In the genomic region with DNA sequence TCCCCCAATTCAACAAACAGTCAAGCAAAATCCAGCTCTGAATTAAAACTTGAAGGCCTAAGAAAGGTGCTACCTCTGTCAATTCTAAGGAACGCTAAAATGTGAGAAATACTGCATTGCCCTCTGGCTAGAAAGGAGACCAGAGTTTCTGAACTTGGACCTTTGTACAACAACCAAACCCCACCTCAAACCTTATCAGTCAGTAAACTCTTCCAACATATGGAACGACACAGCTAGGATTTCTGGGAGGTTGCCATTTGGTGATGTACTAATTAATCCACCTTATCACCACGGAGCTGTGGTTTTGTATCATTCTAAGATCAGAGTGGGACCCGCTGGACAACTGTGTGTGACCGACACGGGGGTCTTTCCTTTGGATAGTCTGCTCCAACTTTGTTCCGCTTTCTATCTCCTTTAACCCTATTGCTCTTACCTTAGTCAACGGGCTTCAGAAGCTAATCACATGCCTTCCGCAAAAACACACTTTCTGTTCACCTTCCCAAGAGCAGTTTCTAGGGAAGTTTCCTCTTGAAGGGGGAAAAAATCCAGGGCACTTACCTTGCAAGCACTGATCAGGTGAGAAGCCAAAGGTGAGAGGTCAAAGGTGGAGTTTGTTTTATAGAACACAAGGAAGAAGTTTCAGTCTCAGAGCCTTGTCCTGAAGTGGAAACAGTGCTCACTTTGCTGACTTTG, we compare ENCODE assay signal across 14 mouse cellular contexts. TPM values are rescaled to one million over a fixed set of nuclear protein-coding genes. Genes with fewer than 3 reads are reported as not detected.
DNase-seq lines count a peak whose midpoint lies in the region; ATAC-seq and TF ChIP-seq lines count a peak whose summit lies in the region.
"Had no signal": no experiment of that assay in that cellular context is flagged by ENCODE, and none has a peak within 500 bp of the region (broad histone marks: within the 10 kb centered on the region; RNA-seq: fewer than 3 reads in every experiment).

No protein-coding gene starts in this region.

- H3K27ac ChIP-seq in heart, embryonic 12.5 days (ENCODE audit: poor library complexity, severe bottlenecking), result no peak overlapping the region
- peak overlapping the region; percentile 53 for H3K27ac ChIP-seq in liver, adult 2 months (replicated peaks; ENCODE audit: insufficient read depth, low read depth, low read length)
- no peak overlapping the region for H3K27ac ChIP-seq in liver, embryonic 11.5 days (ENCODE audit: low read depth, low read length)
- no peak overlapping the region for H3K27ac ChIP-seq in bone marrow macrophage, adult 2 months (ENCODE audit: insufficient read depth, low read depth, low read length)
- 0 out of 2 replicates have a peak overlapping the region, but pooled peaks have one; percentile 4 for H3K27ac ChIP-seq in liver, embryonic 16.5 days (ENCODE audit: low read length)
- H3K27ac ChIP-seq: hindbrain, embryonic 13.5 days; midbrain, embryonic 15.5 days; neural tube, embryonic 13.5 days had no signal

- H3K9ac ChIP-seq in heart, embryonic 12.5 days, result no peak overlapping the region
- peak overlapping the region; percentile 75 for H3K9ac ChIP-seq in liver, adult 2 months (ENCODE audit: low read depth, low read length)
- no peak overlapping the region for H3K9ac ChIP-seq in liver, embryonic 11.5 days (ENCODE audit: low read depth, low read length)
- no peak overlapping the region for H3K9ac ChIP-seq in liver, embryonic 16.5 days (ENCODE audit: low read depth, low read length)
- H3K9ac ChIP-seq: hindbrain, embryonic 13.5 days; midbrain, embryonic 15.5 days; neural tube, embryonic 13.5 days had no signal

- H3K4me3 ChIP-seq in heart, embryonic 12.5 days, result no peak overlapping the region
- peak overlapping the region; percentile 74 for H3K4me3 ChIP-seq in liver, adult 2 months (ENCODE audit: insufficient read depth, low read depth, low read length)
- no peak overlapping the region for H3K4me3 ChIP-seq in liver, embryonic 11.5 days (ENCODE audit: low read depth, low read length)
- H3K4me3 ChIP-seq in bone marrow macrophage, adult 2 months (ENCODE audit: insufficient read depth, low read length), result peak overlapping the region; percentile 21; the same call in 1 of the 2 replicates
- H3K4me3 ChIP-seq in liver, embryonic 16.5 days (ENCODE audit: low read depth, low read length), result peak overlapping the region; percentile 15
- H3K4me3 ChIP-seq: hindbrain, embryonic 13.5 days; midbrain, embryonic 15.5 days; neural tube, embryonic 13.5 days had no signal

- no peaks in the 10 kb centered on the region for H3K27me3 ChIP-seq in heart, embryonic 12.5 days (replicated peaks)
- H3K27me3 ChIP-seq in liver, adult 2 months (ENCODE audit: control insufficient read depth, insufficient read depth, low read length), result no peaks in the 10 kb centered on the region
- H3K27me3 ChIP-seq in liver, embryonic 11.5 days (replicated peaks; ENCODE audit: control insufficient read depth, insufficient read depth, low read length), result no peaks in the 10 kb centered on the region
- H3K27me3 ChIP-seq in liver, embryonic 16.5 days (ENCODE audit: control insufficient read depth, insufficient read depth, low read depth, low read length), result no peaks in the 10 kb centered on the region
- H3K27me3 ChIP-seq: hindbrain, embryonic 13.5 days; midbrain, embryonic 15.5 days; neural tube, embryonic 13.5 days had no signal

- no peaks in the 10 kb centered on the region for H3K36me3 ChIP-seq in heart, embryonic 12.5 days
- peaks cover 6% of the 10 kb centered on the region; the same call in 1 of the 2 replicates for H3K36me3 ChIP-seq in liver, adult 2 months (ENCODE audit: control insufficient read depth, insufficient read depth, low read length)
- no peaks in the 10 kb centered on the region for H3K36me3 ChIP-seq in liver, embryonic 11.5 days (ENCODE audit: control insufficient read depth, insufficient read depth, low read length)
- H3K36me3 ChIP-seq in liver, embryonic 16.5 days (ENCODE audit: control insufficient read depth, insufficient read depth), result no peaks in the 10 kb centered on the region
- H3K36me3 ChIP-seq: hindbrain, embryonic 13.5 days; midbrain, embryonic 15.5 days; neural tube, embryonic 13.5 days had no signal

- no peak for TF ChIP-seq CTCF in liver, adult 2 months (IDR thresholded peaks at IDR 0.05; ENCODE audit: low read depth, low read length)
- TF ChIP-seq CTCF in bone marrow macrophage, adult 2 months (IDR thresholded peaks at IDR 0.05; ENCODE audit: low read depth, low read length), result no peak

- no peaks in the 10 kb centered on the region for H3K9me3 ChIP-seq in heart, embryonic 12.5 days (replicated peaks)
- H3K9me3 ChIP-seq in liver, embryonic 11.5 days (ENCODE audit: control insufficient read depth, low read length), result no peaks in the 10 kb centered on the region
- H3K9me3 ChIP-seq in liver, embryonic 16.5 days (replicated peaks; ENCODE audit: control insufficient read depth, low read length), result no peaks in the 10 kb centered on the region
- H3K9me3 ChIP-seq: hindbrain, embryonic 13.5 days; midbrain, embryonic 15.5 days; neural tube, embryonic 13.5 days had no signal

- no peak for ATAC-seq in heart, embryonic 12.5 days (ENCODE audit: insufficient number of reproducible peaks, low FRiP score)
- no peak for ATAC-seq in liver, embryonic 11.5 days (replicated peaks; ENCODE audit: low FRiP score)
- no peak for ATAC-seq in liver, embryonic 16.5 days (ENCODE audit: low read depth)
- ATAC-seq: midbrain, embryonic 15.5 days had no signal

- 77% methylated on average over 9 of the region's 9 CpGs for WGBS in heart, embryonic 12.5 days
- WGBS in liver, adult 2 months, result 33% methylated on average over 9 of the region's 9 CpGs
- 81% methylated on average over 9 of the region's 9 CpGs for WGBS in liver, embryonic 11.5 days
- 62% methylated on average over 9 of the region's 9 CpGs for WGBS in liver, embryonic 16.5 days (ENCODE audit: insufficient replicate concordance)

- H3K4me1 ChIP-seq in heart, embryonic 12.5 days (replicated peaks), result no peaks in the 10 kb centered on the region
- peaks cover 11% of the 10 kb centered on the region; the same call in 1 of the 2 replicates for H3K4me1 ChIP-seq in liver, adult 2 months (ENCODE audit: control insufficient read depth, insufficient read depth, low read length)
- no peaks in the 10 kb centered on the region for H3K4me1 ChIP-seq in liver, embryonic 11.5 days (replicated peaks; ENCODE audit: control insufficient read depth, insufficient read depth, low read length)
- no peaks in the 10 kb centered on the region for H3K4me1 ChIP-seq in bone marrow macrophage, adult 2 months (ENCODE audit: control insufficient read depth, insufficient read depth, low read length)
- H3K4me1 ChIP-seq in liver, embryonic 16.5 days (ENCODE audit: control insufficient read depth, low read depth, low read length), result no peaks in the 10 kb centered on the region
- H3K4me1 ChIP-seq: hindbrain, embryonic 13.5 days; midbrain, embryonic 15.5 days; neural tube, embryonic 13.5 days had no signal

- intact Hi-C loops in heart, postnatal 25 days (cut with DNase I), result loop anchor here (5.0 kb wide), 1 partner anchor 244 kb away; no protein-coding TSS in a partner anchor

- TF ChIP-seq POLR2A in liver, adult 2 months (IDR thresholded peaks at IDR 0.05; ENCODE audit: extremely low read depth, insufficient read depth, low read length), result no peak
- no peak for TF ChIP-seq POLR2A in bone marrow macrophage, adult 2 months (IDR thresholded peaks at IDR 0.05; ENCODE audit: borderline replicate concordance, low read depth, low read length)

- peak overlapping the region; percentile 39; the same call in 1 of the 2 replicates for H3K4me2 ChIP-seq in heart, embryonic 12.5 days
- no peak overlapping the region for H3K4me2 ChIP-seq in liver, embryonic 11.5 days
- H3K4me2 ChIP-seq in liver, embryonic 16.5 days (ENCODE audit: low read depth, low read length), result peak overlapping the region; percentile 22
- H3K4me2 ChIP-seq: hindbrain, embryonic 13.5 days; midbrain, embryonic 15.5 days; neural tube, embryonic 13.5 days had no signal

- DNase-seq in heart, postnatal 25 days (ENCODE audit: low spot score), result no peak
- DNase-seq in liver, adult 2 months (ENCODE audit: extremely low read depth, low read depth, low spot score), result peak; percentile 85
- no peak for DNase-seq in liver, embryonic 11.5 days (ENCODE audit: low spot score)
- no peak for DNase-seq in left cerebral cortex, adult 8-10 months (ENCODE audit: low spot score in 2 of 2)
- no peak for DNase-seq in spleen, postnatal 10 days (ENCODE audit: low spot score in 2 of 2)
- DNase-seq: spleen, adult 18-20 months had no signal

- no peaks in the 10 kb centered on the region for H3K79me2 ChIP-seq in liver, adult 2 months (ENCODE audit: control insufficient read depth, insufficient read depth, low read length)

RNA-seq across cellular contexts. Expression of gene Fmo4, which starts 0.5 kb away (rescaled TPM):
- not detected in 2 replicates for polyA plus RNA-seq in heart, embryonic 12.5 days (2016; fragmentation: Nextera tagmentation; extraction: Ambion mirVana)
- under 1 TPM in 1 of 2 experiments, not detected in 1; 0.10 TPM for total RNA-seq in heart, postnatal 25 days (2021)
- total RNA-seq in liver, adult 2 months (2014; rRNA removed), result 14.4 and 16.2 TPM in 2 replicates
- polyA plus RNA-seq in liver, adult 2 months (2012; rRNA removed), result 7.7 and 8.1 TPM in 2 replicates
- 0.34 and 0.58 TPM in 2 replicates for polyA plus RNA-seq in liver, embryonic 11.5 days (2014; fragmentation: Nextera tagmentation; extraction: Ambion mirVana)
- polyA plus RNA-seq in bone marrow macrophage, adult 2 months (2012; ENCODE audit: insufficient read depth, insufficient read length, missing spikeins), result not detected in 2 replicates
- 4.0 and 4.6 TPM in 2 replicates for polyA plus RNA-seq in liver, embryonic 16.5 days (2015; fragmentation: Nextera tagmentation; extraction: Ambion mirVana)
- total RNA-seq in left cerebral cortex, adult 8-10 months (2022), result under 1 TPM in 1 of 4 experiments, not detected in 3; 0.26 TPM
- total RNA-seq: left cerebral cortex, postnatal 36 days; MEL had no signal

RNA-seq across cellular contexts. Expression of gene Fmo1, which starts 53.1 kb away (rescaled TPM):
- 2.2 and 2.8 TPM in 2 replicates for polyA plus RNA-seq in heart, embryonic 12.5 days (2016; fragmentation: Nextera tagmentation; extraction: Ambion mirVana)
- total RNA-seq in heart, postnatal 25 days (2021), result 10 to 100 TPM; 36.9 to 40.7 TPM
- 187 and 242 TPM in 2 replicates for total RNA-seq in liver, adult 2 months (2014; rRNA removed)
- 152 and 171 TPM in 2 replicates for polyA plus RNA-seq in liver, adult 2 months (2012; rRNA removed)
- polyA plus RNA-seq in liver, embryonic 11.5 days (2014; fragmentation: Nextera tagmentation; extraction: Ambion mirVana), result 3.1 and 4.7 TPM in 2 replicates
- not detected in 2 replicates for polyA plus RNA-seq in bone marrow macrophage, adult 2 months (2012; ENCODE audit: insufficient read depth, insufficient read length, missing spikeins)
- polyA plus RNA-seq in liver, embryonic 16.5 days (2015; fragmentation: Nextera tagmentation; extraction: Ambion mirVana), result 32.4 and 39.5 TPM in 2 replicates
- 10 to 100 TPM; 10.2 to 14.4 (median 11.7) TPM for total RNA-seq in left cerebral cortex, adult 8-10 months (2022)

Comparison
In these comparisons a context has a peak if more than half of its experiments do, and no peak if none do; other contexts are left out.
1. H3K27ac ChIP-seq: peak in liver, adult 2 months (single experiment) and liver, embryonic 16.5 days (single experiment); none in heart, embryonic 12.5 days (single experiment), liver, embryonic 11.5 days (single experiment) and bone marrow macrophage, adult 2 months (single experiment).
2. H3K4me3 ChIP-seq: peak in liver, adult 2 months (single experiment), bone marrow macrophage, adult 2 months (single experiment) and liver, embryonic 16.5 days (single experiment); none in heart, embryonic 12.5 days (single experiment) and liver, embryonic 11.5 days (single experiment).